Mouse (Mus musculus) adrenal gland, adult (tissue): ENCODE results near the gene 4930432K21Rik.

Source experiments
- DNase-seq, 2 experiments: peaks; one replicate each; pipeline ENCODE4 v3.0.0; 2022 to 2023; ENCODE audit warnings: low spot score in 1 of 2; ENCODE audit not compliant: inconsistent age in 2 of 2

Gene 4930432K21Rik

DNA sequence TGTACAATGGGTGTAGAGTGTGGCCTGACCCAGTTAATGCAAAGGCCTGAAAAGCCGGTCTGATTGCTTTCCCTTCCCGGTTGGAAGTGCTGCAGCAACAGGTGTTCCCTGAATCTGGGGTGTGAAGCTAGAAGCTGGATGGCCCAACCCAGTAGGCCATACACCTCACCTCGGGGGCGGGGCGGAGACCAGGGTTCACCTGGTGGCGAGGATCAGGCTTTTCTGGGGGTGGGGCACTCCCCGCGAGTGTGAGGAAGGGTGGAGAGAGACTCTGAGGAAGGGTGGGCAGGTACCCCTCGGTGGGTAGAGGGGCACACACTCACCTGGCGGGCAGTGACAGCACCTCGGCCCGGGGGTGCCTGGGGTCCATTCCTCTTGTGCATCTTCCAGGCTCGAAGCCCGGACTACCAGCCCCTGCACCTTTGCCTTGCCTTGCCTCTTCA, 480 bp upstream of the 4930432K21Rik start:
- DNase-seq = no peak

DNA sequence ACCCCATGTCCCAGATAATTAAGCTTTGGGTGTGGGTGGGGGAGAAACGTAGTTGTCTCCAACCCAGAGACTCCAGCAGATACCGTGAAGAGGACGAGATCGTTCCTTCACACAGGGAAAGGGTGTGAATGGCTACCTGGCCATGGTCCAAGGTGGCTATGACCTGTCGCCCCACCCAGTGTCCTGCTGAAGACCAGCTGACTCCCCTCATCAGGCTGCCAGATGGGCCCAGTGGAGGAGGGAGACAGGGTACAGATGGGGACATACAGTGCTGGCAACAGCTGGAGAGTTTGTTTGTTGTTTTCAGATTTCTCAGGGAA, 666 bp downstream of the 4930432K21Rik start:
- no peak for DNase-seq

DNA sequence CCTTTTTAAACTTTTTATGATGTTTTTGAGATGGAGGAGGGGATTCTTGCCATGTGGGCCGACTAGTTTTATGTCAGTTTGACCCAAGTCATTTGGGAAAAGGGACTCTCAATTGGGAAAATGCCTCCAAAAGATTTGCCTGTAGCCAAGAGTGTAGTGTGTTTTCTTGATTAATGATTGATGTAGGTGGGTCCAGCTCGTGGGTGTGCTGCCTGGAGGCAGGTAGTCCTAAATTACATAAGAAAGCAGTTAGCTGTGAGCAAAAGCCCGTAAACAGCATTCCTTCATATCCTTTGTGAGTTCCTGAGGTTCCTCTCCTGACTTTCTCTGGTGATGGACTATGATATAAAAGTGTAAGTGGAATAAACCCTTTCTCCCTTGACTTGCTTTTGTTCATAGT, 1.4 kb downstream of the 4930432K21Rik start:
- DNase-seq = no peak

DNA sequence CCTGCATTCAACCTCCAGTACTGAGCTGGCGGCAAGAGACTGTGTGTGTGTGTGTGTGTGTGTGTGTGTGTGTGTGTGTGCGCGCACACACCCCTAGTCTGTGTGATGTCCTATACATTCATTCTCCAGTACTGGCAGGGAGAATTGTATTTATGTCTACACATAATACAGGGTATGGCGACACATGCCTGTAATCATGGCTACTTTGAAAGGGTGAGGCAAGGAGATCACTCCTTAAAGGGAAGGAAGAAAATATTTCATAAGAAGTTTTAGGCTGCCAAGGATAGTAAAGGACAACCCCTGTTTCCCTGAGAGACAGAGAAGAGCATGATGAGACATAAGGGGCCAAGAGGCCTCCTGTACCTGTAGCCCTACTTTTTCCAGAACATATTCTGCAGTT, 9.8 kb downstream of the 4930432K21Rik start:
- DNase-seq = no peak

DNA sequence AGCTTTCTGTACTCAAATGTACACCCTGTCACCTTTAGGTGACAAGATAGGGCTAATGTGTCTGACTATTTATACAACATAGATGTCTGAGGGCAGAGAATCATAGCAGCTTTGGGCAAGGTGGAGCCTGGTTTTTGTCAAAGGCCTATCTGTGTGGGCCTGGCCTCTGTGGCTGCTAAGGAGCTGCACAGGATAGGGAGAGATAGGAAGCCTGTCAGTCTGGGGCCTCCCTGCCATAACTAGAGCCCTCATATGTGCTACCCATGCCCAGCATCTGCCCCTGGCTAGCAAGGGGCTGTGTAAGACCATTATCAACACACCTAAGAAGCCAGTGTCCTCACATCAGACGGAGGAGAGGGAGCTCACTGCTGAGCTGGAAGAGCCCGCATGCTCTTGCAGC, 19.9 kb downstream of the 4930432K21Rik start:
- no peak for DNase-seq

DNA sequence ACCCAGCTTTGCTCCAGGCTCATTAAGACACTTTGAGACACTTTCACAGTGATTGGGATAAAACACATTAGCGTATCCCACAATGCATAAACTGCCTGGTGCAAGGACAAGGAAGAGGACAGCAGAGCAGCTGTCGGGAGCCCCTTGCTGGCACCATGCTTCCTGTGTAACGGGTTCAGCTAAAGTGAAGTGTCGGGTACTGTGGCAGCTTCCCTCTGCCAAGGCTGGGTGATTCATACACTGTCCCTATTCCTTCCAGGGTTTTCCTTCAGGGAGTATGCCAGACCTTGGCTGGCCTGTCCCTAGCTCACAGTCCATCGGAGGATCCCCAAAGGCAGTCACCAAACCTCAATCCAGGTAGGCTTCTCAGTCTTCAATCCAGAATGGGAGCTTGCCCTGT, 22.3 kb downstream of the 4930432K21Rik start:
- DNase-seq = peak; percentile 52 to 78

DNA sequence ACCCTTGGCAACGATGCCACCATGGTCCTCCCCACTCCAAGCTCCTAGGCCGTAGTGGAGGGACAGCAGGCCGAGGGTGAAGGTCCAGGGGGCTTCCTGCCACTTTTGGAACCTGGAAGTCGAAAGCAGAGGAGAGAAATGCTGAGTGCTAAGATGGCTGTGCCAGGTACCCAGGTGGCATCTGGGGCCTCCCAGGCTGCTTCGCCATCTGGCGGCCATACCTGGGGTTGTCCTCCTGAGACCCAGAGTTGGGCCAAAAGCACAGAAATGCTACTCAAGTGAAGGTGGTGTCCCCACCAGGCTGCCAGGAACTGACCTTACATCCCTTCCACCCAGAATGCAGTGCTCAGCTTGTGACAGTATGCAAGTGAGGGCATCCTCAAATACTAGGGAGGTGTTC, 26.0 kb downstream of the 4930432K21Rik start:
- peak in 1 of 2 experiments; percentile 45 for DNase-seq

DNA sequence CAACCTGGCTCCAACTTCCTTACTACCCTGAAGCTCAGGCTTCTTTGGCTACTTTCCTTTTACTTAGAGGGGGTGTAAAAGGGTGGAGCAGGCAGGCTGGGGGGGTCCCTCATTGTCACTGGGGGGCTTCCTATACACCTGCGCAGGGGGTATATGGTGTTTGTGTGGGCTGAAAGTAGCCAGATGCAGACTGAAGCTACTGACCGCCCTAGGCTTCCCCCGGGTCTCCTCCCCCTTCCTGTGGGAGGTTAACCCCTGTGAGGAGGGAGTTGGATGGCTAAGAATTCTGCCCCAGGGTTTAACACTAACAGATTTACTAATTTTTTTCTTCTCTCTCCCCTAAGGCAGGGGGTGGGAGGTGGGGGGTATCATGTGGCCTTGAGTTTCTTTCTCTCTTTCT, 28.7 kb downstream of the 4930432K21Rik start:
- no peak for DNase-seq

DNA sequence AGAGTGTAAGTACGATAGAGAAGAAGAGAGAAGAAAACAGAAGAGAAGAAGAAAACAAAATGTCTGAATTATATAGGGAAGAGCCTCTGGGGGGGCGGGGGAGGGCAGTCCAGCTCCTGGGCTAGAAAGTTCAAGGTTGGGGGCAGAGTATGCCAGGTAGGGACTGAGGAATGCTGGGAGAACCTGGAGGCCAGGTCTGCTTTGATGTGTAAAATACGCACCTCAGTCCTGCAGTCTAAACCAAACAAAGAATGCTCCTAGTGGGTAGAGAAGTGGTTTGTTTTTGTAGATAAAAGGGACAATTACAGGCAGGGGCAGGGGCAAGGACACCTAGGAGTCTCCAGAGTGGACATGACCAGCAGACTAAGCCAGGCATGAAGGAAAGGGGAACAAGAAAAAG, 29.6 kb downstream of the 4930432K21Rik start:
- no peak for DNase-seq

DNA sequence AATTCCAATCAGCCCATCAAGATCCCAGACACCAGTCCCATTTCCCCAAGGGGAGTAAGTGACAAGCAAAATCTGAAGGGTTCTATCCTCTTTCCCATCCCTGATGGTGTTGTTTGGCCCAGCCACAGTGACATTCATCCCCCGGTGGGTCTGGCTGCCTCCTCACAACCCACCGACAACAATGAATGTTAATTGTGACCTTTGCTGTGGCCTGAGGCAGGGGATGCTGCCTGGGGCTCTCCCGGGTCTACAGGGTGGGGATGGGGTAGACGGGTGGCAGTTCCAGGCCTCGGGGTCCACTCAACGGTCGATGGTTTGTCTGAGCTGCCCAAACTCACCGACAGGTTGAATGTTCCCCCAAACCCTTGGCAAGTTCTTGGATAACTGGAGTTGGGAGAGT, 30.8 kb downstream of the 4930432K21Rik start:
- no peak for DNase-seq

DNA sequence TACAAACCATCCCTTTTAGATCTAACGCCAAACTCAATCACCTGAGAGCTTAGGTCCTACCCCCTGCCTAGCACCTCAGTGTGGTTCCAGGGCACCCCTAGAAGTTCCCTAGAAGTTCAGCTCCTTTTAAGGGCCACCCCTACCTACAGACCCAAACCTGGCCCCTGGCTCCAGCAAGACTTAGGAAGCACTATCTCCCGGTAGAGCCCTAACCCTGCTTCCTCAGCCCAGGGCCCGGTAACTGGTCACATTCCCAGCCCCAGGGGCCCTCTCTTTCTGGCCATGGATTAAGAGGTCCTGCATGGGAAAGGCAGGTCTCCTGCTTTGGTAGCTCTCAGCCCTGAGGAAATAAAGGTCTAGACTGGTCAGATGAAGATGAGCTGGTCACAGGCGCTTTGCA, 32.1 kb downstream of the 4930432K21Rik start:
- DNase-seq = no peak

DNA sequence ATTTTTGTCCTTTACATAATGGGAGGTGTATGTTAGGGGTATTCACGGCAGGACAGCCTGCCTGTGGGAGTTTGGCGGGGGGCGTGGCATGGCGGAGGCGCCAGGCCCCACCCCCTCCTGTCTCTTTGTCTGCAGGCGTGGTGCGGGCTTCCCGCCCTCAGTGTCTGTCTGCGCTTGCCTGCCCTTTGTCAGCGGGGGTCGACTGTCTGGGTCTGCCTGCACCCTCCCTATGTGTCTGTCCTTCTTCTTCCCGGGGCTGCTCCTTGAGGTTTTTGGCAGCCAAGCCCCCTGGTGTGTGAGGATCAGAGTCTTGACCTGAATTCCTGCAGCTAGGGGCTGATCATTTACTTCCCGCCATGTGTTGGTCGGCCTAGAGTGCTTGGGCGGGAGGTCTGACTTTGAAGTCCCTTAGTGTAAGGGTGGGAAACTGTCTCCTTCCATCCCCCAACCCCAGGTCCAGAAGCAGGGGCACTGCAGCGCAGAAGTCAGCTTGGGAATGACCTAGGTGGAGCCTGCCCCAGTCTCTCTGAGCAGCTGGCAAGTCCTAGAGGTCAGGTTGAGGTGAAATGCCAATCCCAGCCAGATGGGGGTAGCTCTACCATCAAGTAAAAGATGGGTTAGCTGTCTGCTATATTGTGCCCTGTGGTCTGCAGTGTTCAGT, 32.8 kb downstream of the 4930432K21Rik start:
- peak in 1 of 2 experiments; percentile 37 for DNase-seq

DNA sequence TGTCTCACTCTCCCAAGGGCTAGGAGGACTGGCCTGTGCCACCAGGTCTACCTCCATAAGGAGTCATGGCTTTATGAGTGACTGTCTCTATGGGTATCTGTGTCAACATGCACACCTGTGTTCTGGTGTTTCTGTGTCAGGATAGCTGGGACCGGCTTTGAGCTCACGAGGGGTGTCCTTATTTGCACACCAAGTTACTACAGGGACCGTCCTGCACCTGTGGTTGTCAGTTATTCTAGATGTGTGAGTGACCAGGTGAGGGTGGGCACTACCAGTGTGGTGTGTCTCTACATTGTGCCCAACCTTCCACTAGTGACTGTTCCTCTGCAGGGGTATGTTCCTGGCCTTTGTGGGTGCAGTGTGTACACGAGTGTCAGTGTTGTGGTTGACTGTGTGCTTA, 35.0 kb downstream of the 4930432K21Rik start:
- DNase-seq = no peak

DNA sequence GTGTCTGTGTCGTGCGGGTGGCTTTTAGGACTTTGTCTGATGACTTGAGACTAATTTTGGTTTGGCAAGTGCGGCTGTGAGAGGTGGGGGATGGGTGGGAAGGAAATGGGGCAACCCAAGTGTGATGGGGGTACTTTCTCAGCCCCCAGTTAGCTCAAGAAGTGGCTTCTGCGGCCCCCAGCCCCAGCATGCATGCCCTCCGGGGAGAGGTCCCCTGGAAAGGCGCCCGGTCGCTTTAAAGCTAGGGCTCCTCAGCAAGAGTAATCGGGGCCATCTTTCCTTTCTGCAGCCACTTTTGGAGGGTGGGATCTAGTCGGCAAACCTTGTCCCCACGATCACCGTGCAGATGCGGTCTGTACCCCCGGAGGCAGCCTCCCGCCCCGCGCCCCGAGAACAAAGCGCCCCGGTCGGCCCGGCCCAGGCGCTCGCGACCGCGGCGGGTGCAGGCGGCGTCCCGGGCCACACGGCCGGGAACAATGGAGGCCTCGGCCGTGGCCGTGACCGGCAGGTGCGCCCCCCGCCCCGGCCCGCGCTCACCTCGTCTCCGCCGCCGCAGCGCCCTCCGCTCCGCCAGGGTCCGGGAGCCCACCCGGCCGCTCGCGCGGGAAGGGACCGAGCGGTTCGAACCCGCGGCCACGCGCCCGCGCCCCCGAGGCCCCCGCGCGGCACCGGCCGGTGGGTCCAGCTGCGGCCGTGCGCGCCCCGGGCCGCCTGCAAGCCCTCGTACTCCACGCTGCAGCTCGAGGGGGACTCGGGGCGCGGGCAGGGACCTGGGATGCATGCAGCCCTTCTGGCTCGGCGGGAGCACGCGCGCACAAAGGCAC, 35.6 kb downstream of the 4930432K21Rik start:
- peak; percentile 42 to 72 for DNase-seq

DNA sequence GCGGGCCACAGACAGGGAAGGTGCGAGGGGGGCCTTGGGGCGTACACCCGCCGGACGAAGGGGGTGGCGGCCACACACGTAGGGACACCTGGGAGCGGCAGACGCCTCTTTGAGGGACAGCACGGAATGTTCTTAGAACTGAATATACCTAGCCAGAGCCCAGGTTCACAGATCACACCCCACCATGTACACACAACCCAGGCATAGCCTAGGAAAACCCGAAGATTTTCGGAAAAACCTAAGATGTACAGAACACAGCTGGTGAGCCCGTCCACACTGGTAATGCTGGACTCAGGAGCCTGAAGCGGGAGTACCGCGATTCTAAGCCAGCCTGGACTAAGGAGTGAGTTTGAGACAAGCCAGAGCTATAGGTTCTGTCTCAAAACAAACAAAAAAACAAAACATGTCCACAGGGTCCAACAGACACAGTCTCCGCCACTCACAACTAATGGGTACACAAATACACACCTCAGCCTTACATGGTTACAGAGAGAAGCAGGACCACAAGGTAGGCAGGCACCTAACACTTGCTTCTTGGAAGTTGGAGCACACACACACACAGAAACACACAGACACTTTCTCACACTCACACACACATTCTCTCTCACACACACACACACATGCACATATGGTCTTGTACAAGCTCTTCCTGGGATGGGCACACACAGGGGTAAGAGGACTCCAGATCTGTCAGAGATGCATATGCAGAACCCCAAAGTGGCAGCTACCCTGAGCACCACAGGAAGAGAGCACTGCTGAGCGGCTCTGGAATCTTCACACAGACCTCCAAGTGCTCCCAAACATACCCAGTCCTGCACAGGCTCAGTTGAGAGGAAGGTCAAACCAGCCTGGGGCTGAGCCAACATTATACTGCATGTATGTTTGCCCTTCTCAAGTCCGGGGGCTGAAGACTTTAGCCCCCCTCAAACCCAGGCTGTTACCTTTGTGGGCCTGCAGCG, 36.5 kb downstream of the 4930432K21Rik start:
- peak in 1 of 2 experiments; percentile 36 for DNase-seq

DNA sequence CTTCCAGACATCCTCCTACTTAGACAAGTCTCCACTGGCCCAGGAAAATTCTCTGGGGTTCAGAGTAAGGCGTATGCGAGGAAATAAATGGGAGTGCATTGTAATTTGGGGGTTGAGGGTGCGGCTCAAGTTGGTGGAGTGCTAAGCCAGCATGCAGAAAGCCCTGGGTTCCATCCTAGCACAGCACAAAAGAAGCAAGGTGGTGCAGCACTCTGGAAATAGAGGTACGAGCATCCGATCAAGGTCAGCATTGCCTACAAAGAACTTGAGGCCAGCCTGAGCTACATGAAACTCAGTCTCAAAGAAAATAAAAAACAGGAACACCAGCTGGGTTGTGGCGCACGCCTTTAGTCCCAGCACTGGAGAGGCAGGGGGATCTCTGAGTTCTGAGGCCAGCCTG, 37.3 kb downstream of the 4930432K21Rik start, which contains the start of gene Nanos3:
Nanos3 (minus strand) TSS at position 101 of the 400 bp plus-strand sequence.
- DNase-seq = no peak

DNA sequence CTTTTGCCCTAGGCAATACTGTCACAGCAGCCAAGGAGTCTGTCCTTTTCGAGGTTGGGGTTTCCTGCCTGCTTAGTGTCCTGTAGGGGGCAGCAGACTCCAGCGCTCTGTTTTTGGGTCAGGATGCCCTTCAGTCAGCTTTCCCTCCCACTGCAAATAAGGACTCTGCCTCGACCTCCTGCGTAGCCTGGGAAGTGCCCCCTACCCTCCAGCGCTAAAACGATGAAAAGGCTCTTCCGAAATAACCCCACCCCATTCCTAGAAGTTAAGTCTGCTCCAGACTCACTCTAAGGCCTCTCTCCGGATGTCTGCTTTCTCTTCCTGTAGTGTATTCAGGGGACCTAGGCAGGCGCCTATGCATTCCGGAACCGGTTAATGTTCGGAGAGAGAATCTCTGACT, 38.7 kb downstream of the 4930432K21Rik start:
- peak; percentile 81 to 95 for DNase-seq

DNA sequence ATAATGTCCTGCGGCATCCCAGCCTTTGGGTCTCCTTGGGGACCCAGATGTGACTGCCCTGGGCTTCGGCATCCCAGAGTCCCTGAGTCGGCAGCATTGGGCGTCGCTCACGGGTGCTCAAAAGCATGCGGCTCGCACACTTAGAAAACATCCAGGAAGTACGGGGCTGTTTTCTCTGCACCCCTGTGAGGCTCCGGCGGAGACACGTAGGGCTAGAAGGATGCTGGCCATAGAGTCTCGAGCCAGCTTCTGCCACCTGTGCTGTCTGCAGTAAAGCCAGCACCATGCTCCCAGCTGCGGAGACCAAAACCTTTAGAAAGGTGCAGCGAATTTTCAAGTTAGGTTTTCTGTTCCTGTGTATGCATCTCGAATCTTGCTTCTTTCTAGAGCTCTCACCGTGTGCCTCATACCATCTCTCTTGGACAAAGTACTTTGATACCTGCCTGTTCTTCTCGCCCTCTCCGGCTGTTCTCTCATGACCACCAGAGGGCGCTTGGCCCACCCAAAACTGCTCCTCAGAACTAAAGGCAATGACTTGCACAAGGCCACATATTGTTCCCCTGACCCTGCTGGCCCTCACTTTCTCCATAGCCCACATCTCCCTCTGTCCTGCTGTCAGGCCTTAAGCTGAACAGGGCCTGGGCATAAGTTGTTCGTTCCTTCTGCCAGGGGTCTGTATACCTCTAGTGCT, 39.4 kb downstream of the 4930432K21Rik start:
- peak; percentile 72 to 87 for DNase-seq

DNA sequence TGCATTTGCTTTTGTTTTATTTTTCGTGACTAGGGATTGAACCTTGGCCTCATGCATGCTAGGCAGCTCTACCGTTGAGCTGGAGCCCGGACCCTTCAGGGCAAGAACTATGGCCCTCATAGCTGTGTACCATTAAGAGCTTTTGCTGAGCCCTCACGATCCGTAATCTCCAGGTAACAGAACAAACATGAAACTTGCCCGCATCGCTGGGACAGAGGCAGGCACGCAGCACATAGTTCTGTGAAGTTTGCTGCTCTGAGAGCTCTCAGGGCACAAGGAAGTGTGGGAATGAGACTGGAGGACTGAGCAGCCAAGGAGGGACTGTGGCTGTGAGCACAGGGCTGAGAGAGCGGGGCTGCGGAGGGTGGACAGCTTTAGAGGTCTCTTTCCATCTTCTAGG, 40.8 kb downstream of the 4930432K21Rik start:
- peak in 1 of 2 experiments; percentile 32 for DNase-seq

DNA sequence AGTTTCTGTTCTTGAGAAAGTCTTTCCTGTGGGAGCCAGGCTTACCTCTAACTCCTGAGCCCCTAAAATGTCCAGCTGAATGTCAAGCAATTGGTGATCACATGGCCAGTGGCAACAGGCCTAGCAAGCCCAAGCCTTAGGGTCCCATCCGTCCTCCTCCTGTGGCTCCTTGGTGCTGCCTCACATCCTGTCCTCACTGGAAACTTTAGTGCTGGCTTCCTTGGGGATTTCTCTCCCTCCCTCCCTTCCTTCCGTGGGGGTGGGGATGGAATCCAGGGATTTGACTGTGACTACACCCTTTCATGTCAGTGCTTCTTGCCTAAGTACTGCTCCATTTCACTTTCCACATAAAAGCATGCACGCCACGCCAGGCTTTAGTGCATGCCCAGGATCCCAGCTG, 41.8 kb downstream of the 4930432K21Rik start:
- DNase-seq = peak; percentile 56 to 75
